Mouse (Mus musculus) CH12.LX (cell line): ENCODE measurements around the gene Gm45194.

Source experiments
- CTCF ChIP-seq, 2 experiments: IDR thresholded peaks in 1 of 2; conservative IDR thresholded peaks in 1 of 2; 2 replicates each; pipeline ENCODE4 v1.5.1; 2011 to 2012; ENCODE audit warnings: low read depth in 2 of 2, low read length in 2 of 2, improper control_type of control experiment in 1 of 2, inconsistent platforms in 1 of 2, mild to moderate bottlenecking in 1 of 2, moderate library complexity in 1 of 2
- E2F4 ChIP-seq: IDR thresholded peaks from 2 replicates; pipeline ENCODE4 v1.6.1; 2011; ENCODE audit warnings: low read depth, low read length, improper control_type of control experiment; ENCODE audit not compliant: insufficient replicate concordance
- EP300 ChIP-seq: IDR thresholded peaks from 2 replicates; pipeline ENCODE4 v1.6.1; 2011; ENCODE audit warnings: low read length, improper control_type of control experiment
- GABPA ChIP-seq: IDR thresholded peaks from 2 replicates; pipeline ENCODE4 v1.6.1; 2012; ENCODE audit warnings: low read depth, low read length, improper control_type of control experiment, inconsistent platforms; ENCODE audit not compliant: insufficient replicate concordance
- MXI1 ChIP-seq: IDR thresholded peaks from 2 replicates; pipeline ENCODE4 v1.6.1; 2011; ENCODE audit warnings: mild to moderate bottlenecking, low read depth, low read length, improper control_type of control experiment
- POLR2A ChIP-seq: IDR thresholded peaks from 2 replicates; pipeline ENCODE4 v1.6.1; 2011; ENCODE audit warnings: low read depth, mild to moderate bottlenecking, improper control_type of control experiment, low read length
- TBP ChIP-seq: conservative IDR thresholded peaks from 2 replicates; pipeline ENCODE4 v1.6.1; 2011; ENCODE audit warnings: low read depth, low read length, improper control_type of control experiment
- TCF12 ChIP-seq: IDR thresholded peaks from 2 replicates; pipeline ENCODE4 v1.6.1; 2014; ENCODE audit warnings: low read depth, mild to moderate bottlenecking, inconsistent platforms, low read length, improper control_type of control experiment
- USF2 ChIP-seq: conservative IDR thresholded peaks from 2 replicates; pipeline ENCODE4 v1.6.1; 2011; ENCODE audit warnings: low read depth, low read length, improper control_type of control experiment
- ZNF384 ChIP-seq: IDR thresholded peaks from 2 replicates; pipeline ENCODE4 v1.6.1; 2012; ENCODE audit warnings: low read depth, low read length, improper control_type of control experiment, inconsistent platforms

DNA sequence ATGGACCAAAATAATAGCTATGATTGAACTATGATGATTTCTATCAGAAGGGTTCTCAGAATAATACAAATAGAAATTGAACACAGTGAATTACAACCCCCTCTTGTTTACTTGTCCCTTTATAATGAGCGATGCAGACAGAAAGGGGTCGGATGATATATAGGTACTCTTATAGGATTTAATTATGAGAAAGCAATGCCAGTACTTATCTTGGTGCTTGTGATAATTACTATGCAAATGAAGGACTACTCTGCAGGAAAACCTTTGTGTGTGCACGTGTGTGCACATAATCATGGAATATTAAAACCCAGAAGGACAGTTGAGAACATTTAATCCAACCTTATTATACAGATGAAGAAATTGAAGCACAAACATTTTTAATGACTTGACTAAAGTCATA lies 35.3 kb upstream of the Gm45194 start:
- no peak for TF ChIP-seq EP300
- no peak for TF ChIP-seq CTCF (conservative IDR thresholded peaks at IDR 0.05 in 1 of 2, IDR thresholded peaks at IDR 0.05 in 1 of 2; ENCODE audit: low read depth in 2 of 2, low read length in 2 of 2)
- TF ChIP-seq TBP, result no peak
- TF ChIP-seq USF2, result no peak
- TF ChIP-seq POLR2A, result no peak
- no peak for TF ChIP-seq MXI1
- TF ChIP-seq GABPA, result no peak
- TF ChIP-seq ZNF384, result no peak
- TF ChIP-seq TCF12, result no peak
- no peak for TF ChIP-seq E2F4
